Mouse (Mus musculus): ENCODE measurements around the gene Lpgat1. TPM values are rescaled to one million over a fixed set of nuclear protein-coding genes. Genes with fewer than 3 reads are reported as not detected.

The Lpgat1 gene
- total and polyA plus RNA-seq, 3 experiments: 15.3 to 40.0 (median 31.8) TPM

GRCm38 (mm10) chr1:191829124-191829523, 111.5 kb downstream of the Lpgat1 start:
- dilution Hi-C loops (cut with MboI; ENCODE audit: extremely low pct_ligation_motif_present, extremely low pct_unique_long_range_greater_than_20kb, low sequenced_read_pairs): no loop called here
- Histone ChIP-seq H3K27me3 (replicated peaks) (no peaks in the 10 kb centered on the region), H3K27ac (ENCODE audit: insufficient read depth, low read depth) (no peak overlapping the region), H3K4me1 (ENCODE audit: control insufficient read depth in 1 of 2, insufficient read depth in 2 of 2) (peaks cover 0 to 17% of the 10 kb centered on the region in 2 experiments; a peak in 2 of 4 replicates), H3K4me3 (replicated peaks in 1 of 3; ENCODE audit: low read depth in 2 of 3, low read length in 2 of 3, poor library complexity in 1 of 3) (no peak overlapping the region), H3K36me3 (replicated peaks in 1 of 2; ENCODE audit: control insufficient read depth in 1 of 2, insufficient read depth in 1 of 2, low read length in 1 of 2) (peaks cover 64 to 89% of the 10 kb centered on the region in 2 experiments), H3K9ac (ENCODE audit: insufficient read depth, low read depth) (no peak overlapping the region), H3K4me2 (ENCODE audit: insufficient read depth, low read depth, poor library complexity, severe bottlenecking) (no peak overlapping the region), H3K9me3 (replicated peaks; ENCODE audit: low read length) (no peaks in the 10 kb centered on the region), H3K79me2 (replicated peaks; ENCODE audit: control insufficient read depth, extremely low read depth, insufficient read depth, poor library complexity, severe bottlenecking) (no peaks in the 10 kb centered on the region)
- TF ChIP-seq ELF1 (IDR thresholded peaks at IDR 0.05; ENCODE audit: low read depth, low read length) (0 out of 2 replicates have a peak, but pooled peaks have one; percentile 18), CHD2 (IDR thresholded peaks at IDR 0.05; ENCODE audit: low read length) (no peak), ZMIZ1 (IDR thresholded peaks at IDR 0.05; ENCODE audit: low read depth, low read length) (no peak), SMC3 (IDR thresholded peaks at IDR 0.05; ENCODE audit: low read depth, low read length) (peak; percentile 43), CTCF (conservative IDR thresholded peaks at IDR 0.05 in 1 of 2, IDR thresholded peaks at IDR 0.05 in 1 of 2; ENCODE audit: low read depth in 2 of 2, low read length in 2 of 2) (peak in 1 of 2 experiments; percentile 54; a peak in 2 of 4 replicates), RAD21 (IDR thresholded peaks at IDR 0.05; ENCODE audit: low read depth, low read length) (peak; percentile 40)
- no peak for DNase-seq (ENCODE audit: extremely low read depth)
- in situ Hi-C loops (cut with MboI; ENCODE audit: low pct_ligation_motif_present, low pct_unique_long_range_greater_than_20kb, low sequenced_read_pairs): loop anchor here (5.0 kb wide), 1 partner anchor 43 kb away; no protein-coding TSS in a partner anchor

- Histone ChIP-seq H3K4me3 (replicated peaks in 1 of 3; ENCODE audit: low read depth in 2 of 3, low read length in 2 of 3, poor library complexity in 1 of 3) (no peak overlapping the region), H3K9ac (ENCODE audit: insufficient read depth, low read depth) (no peak overlapping the region), H3K27me3 (replicated peaks) (no peaks in the 10 kb centered on the region), H3K27ac (ENCODE audit: insufficient read depth, low read depth) (no peak overlapping the region), H3K36me3 (replicated peaks in 1 of 2; ENCODE audit: control insufficient read depth in 1 of 2, insufficient read depth in 1 of 2, low read length in 1 of 2) (peaks cover 32 to 61% of the 10 kb centered on the region in 2 experiments), H3K4me1 (ENCODE audit: control insufficient read depth in 1 of 2, insufficient read depth in 2 of 2) (peaks cover 0 to 19% of the 10 kb centered on the region in 2 experiments; a peak in 2 of 4 replicates), H3K4me2 (ENCODE audit: insufficient read depth, low read depth, poor library complexity, severe bottlenecking) (no peak overlapping the region), H3K79me2 (replicated peaks; ENCODE audit: control insufficient read depth, extremely low read depth, insufficient read depth, poor library complexity, severe bottlenecking) (no peaks in the 10 kb centered on the region), H3K9me3 (replicated peaks; ENCODE audit: low read length) (no peaks in the 10 kb centered on the region)
- in situ Hi-C loops (cut with MboI; ENCODE audit: low pct_ligation_motif_present, low pct_unique_long_range_greater_than_20kb, low sequenced_read_pairs): no loop called here
- no peak for DNase-seq (ENCODE audit: extremely low read depth)
- TF ChIP-seq CHD2 (IDR thresholded peaks at IDR 0.05; ENCODE audit: low read length) (no peak), JUN (IDR thresholded peaks at IDR 0.05; ENCODE audit: insufficient read depth, low read depth, low read length) (no peak), JUND (conservative IDR thresholded peaks at IDR 0.05; ENCODE audit: low read depth, low read length) (no peak), CHD1 (IDR thresholded peaks at IDR 0.05; ENCODE audit: low read depth, low read length) (no peak), E2F4 (IDR thresholded peaks at IDR 0.05; ENCODE audit: insufficient replicate concordance, low read depth, low read length) (no peak), BHLHE40 (IDR thresholded peaks at IDR 0.05; ENCODE audit: low read depth, low read length) (no peak), ETS1 (conservative IDR thresholded peaks at IDR 0.05; ENCODE audit: low read depth, low read length) (no peak), SIN3A (IDR thresholded peaks at IDR 0.05; ENCODE audit: low read length) (no peak), ZNF384 (IDR thresholded peaks at IDR 0.05; ENCODE audit: low read depth, low read length) (no peak), SMC3 (IDR thresholded peaks at IDR 0.05; ENCODE audit: low read depth, low read length) (no peak), ELF1 (IDR thresholded peaks at IDR 0.05; ENCODE audit: low read depth, low read length) (no peak), TBP (conservative IDR thresholded peaks at IDR 0.05; ENCODE audit: low read depth, low read length) (no peak)
- dilution Hi-C loops (cut with MboI; ENCODE audit: extremely low pct_ligation_motif_present, extremely low pct_unique_long_range_greater_than_20kb, low sequenced_read_pairs): no loop called here
Measured at GRCm38 (mm10) chr1:191833396-191833795, 115.8 kb downstream of the Lpgat1 start.

Other genes starting within 250 kb of the Lpgat1 start
- gene Dtl, start 142.3 kb upstream of the Lpgat1 start, total RNA-seq (2012; rRNA removed): 31.8 and 35.0 TPM in 2 replicates
- gene Dtl, start 142.3 kb upstream of the Lpgat1 start, total RNA-seq (2014; rRNA removed): 37.7 and 37.9 TPM in 2 replicates
- gene Dtl, start 142.3 kb upstream of the Lpgat1 start, polyA plus RNA-seq (2012; ENCODE audit: insufficient read length, low read depth): 55.8 and 65.2 TPM in 2 replicates
- 30.4 and 33.7 TPM in 2 replicates for gene Ints7, start 142.2 kb upstream of the Lpgat1 start, total RNA-seq (2012; rRNA removed)
- gene Ints7, start 142.2 kb upstream of the Lpgat1 start, total RNA-seq (2014; rRNA removed): 46.7 and 50.5 TPM in 2 replicates
- gene Ints7, start 142.2 kb upstream of the Lpgat1 start, polyA plus RNA-seq (2012; ENCODE audit: insufficient read length, low read depth): 58.8 and 60.4 TPM in 2 replicates
- 41.3 and 48.9 TPM in 2 replicates for gene Nek2, start 103.6 kb downstream of the Lpgat1 start, total RNA-seq (2012; rRNA removed)
- 51.2 and 55.4 TPM in 2 replicates for gene Nek2, start 103.6 kb downstream of the Lpgat1 start, total RNA-seq (2014; rRNA removed)
- 68.8 and 79.4 TPM in 2 replicates for gene Nek2, start 103.6 kb downstream of the Lpgat1 start, polyA plus RNA-seq (2012; ENCODE audit: insufficient read length, low read depth)
- gene Slc30a1, start 188.9 kb downstream of the Lpgat1 start, total RNA-seq (2012; rRNA removed): 4.5 and 4.6 TPM in 2 replicates
- 8.9 and 9.4 TPM in 2 replicates for gene Slc30a1, start 188.9 kb downstream of the Lpgat1 start, total RNA-seq (2014; rRNA removed)
- gene Slc30a1, start 188.9 kb downstream of the Lpgat1 start, polyA plus RNA-seq (2012; ENCODE audit: insufficient read length, low read depth): 12.7 and 15.8 TPM in 2 replicates

Data from CH12.LX (cell line).